Comparison of ENCODE assay signal across 20 mouse cellular contexts in genomic region chr1:155596576-155596975, GRCm38 (mm10). TPM values are rescaled to one million over a fixed set of nuclear protein-coding genes. Genes with fewer than 3 reads are reported as not detected.
DNase-seq lines count a peak whose midpoint lies in the region; TF ChIP-seq lines count a peak whose summit lies in the region.
"Had no signal": no experiment of that assay in that cellular context is flagged by ENCODE, and none has a peak within 500 bp of the region (broad histone marks: within the 10 kb centered on the region; RNA-seq: fewer than 3 reads in every experiment).

No protein-coding gene starts in this region.

- peak; percentile 51 for DNase-seq in kidney, adult 2 months
- DNase-seq in kidney, postnatal 4 days, result no peak
- DNase-seq in kidney, adult 9 months, result peak; percentile 52
- no peak for DNase-seq in kidney, postnatal 14 days
- DNase-seq in adipocyte (ENCODE audit: low spot score), result peak; percentile 70
- no peak for DNase-seq in cerebellum, adult 9-10 months
- DNase-seq: adrenal gland, adult 8-10 months; adrenal gland, postnatal 14 days; adrenal gland, postnatal 36 days; cerebellum, adult 11-12 months; cerebellum, adult 2 months; cerebellum, adult 9-11 months; cerebellum, postnatal 14 days; cerebellum, postnatal 36 days; embryo, embryonic 11 days had no signal

- WGBS in kidney, adult 2 months, result 73% methylated on average over 3 of the region's 3 CpGs

- H3K27ac ChIP-seq in kidney, adult 2 months (ENCODE audit: insufficient read depth, low read depth, low read length), result no peak overlapping the region
- H3K27ac ChIP-seq: embryonic facial prominence, embryonic 13.5 days; embryonic facial prominence, embryonic 15.5 days; forebrain, embryonic 10.5 days; forebrain, embryonic 12.5 days had no signal

- TF ChIP-seq CTCF in kidney, adult 2 months (conservative IDR thresholded peaks at IDR 0.05; ENCODE audit: insufficient read depth, insufficient read length, low read depth, low read length), result no peak

- no peak overlapping the region for H3K4me3 ChIP-seq in kidney, adult 2 months (ENCODE audit: insufficient read depth, low read depth, low read length)
- H3K4me3 ChIP-seq: embryonic facial prominence, embryonic 13.5 days; embryonic facial prominence, embryonic 15.5 days; erythroblast, embryonic 14.5 days; forebrain, embryonic 10.5 days; forebrain, embryonic 12.5 days had no signal

- H3K27me3 ChIP-seq in kidney, adult 2 months (replicated peaks; ENCODE audit: control insufficient read depth, insufficient read depth, low read length), result no peaks in the 10 kb centered on the region; the same call in 1 of the 2 replicates
- H3K27me3 ChIP-seq: embryonic facial prominence, embryonic 13.5 days; embryonic facial prominence, embryonic 15.5 days; forebrain, embryonic 12.5 days had no signal

- no peak for TF ChIP-seq POLR2A in kidney, adult 2 months (IDR thresholded peaks at IDR 0.05; ENCODE audit: low read depth, low read length)

- H3K36me3 ChIP-seq in kidney, adult 2 months (ENCODE audit: control insufficient read depth, insufficient read depth, low read length), result no peaks in the 10 kb centered on the region
- H3K36me3 ChIP-seq: embryonic facial prominence, embryonic 13.5 days; embryonic facial prominence, embryonic 15.5 days; forebrain, embryonic 10.5 days; forebrain, embryonic 12.5 days had no signal

- H3K4me1 ChIP-seq in kidney, adult 2 months (ENCODE audit: control insufficient read depth, insufficient read depth, low read length), result peaks cover 5% of the 10 kb centered on the region; the same call in 1 of the 2 replicates
- H3K4me1 ChIP-seq: embryonic facial prominence, embryonic 13.5 days; embryonic facial prominence, embryonic 15.5 days; forebrain, embryonic 10.5 days; forebrain, embryonic 12.5 days had no signal

RNA-seq across cellular contexts. Expression of gene Acbd6, which starts 38.7 kb away (rescaled TPM):
- polyA plus RNA-seq in kidney, adult 2 months (2012; rRNA removed), result 75.4 and 92.9 TPM in 2 replicates

Comparison
In these comparisons a context has a peak if more than half of its experiments do, and no peak if none do; other contexts are left out.
1. DNase-seq: peak in kidney, adult 2 months (single experiment), kidney, adult 9 months (single experiment) and adipocyte (single experiment); none in kidney, postnatal 4 days (0 of 2), kidney, postnatal 14 days (single experiment) and cerebellum, adult 9-10 months (single experiment).